Mouse (Mus musculus): ENCODE results near the gene Ap2a2. TPM values are rescaled to one million over a fixed set of nuclear protein-coding genes. Genes with fewer than 3 reads are reported as not detected.

Gene Ap2a2
- polyA plus RNA-seq, 1 experiment from 2014 or later = 33.8 TPM

GRCm38 (mm10) chr7:141671626-141672291 is 109.8 kb downstream of the Ap2a2 start:
- Histone ChIP-seq H3K27ac (ENCODE audit: low read depth) (no peak overlapping the region; the same call in 1 of the 2 replicates), H3K4me2 (ENCODE audit: low read depth, low read length) (peak overlapping the region; percentile 27; the same call in 1 of the 2 replicates), H3K9ac (replicated peaks) (no peak overlapping the region), H3K36me3 (replicated peaks; ENCODE audit: insufficient read depth, low read length) (no peaks in the 10 kb centered on the region), H3K4me3 (ENCODE audit: low read depth, low read length) (no peak overlapping the region), H3K9me3 (ENCODE audit: low read length) (no peaks in the 10 kb centered on the region), H3K27me3 (ENCODE audit: insufficient read depth, low read length) (no peaks in the 10 kb centered on the region), H3K4me1 (ENCODE audit: insufficient read depth) (no peaks in the 10 kb centered on the region)
- peak; percentile 87 for ATAC-seq
- WGBS (ENCODE audit: insufficient replicate concordance) = 63% methylated on average over 5 of the region's 5 CpGs
- no peak for DNase-seq
- TF ChIP-seq CTCF (IDR thresholded peaks at IDR 0.05; ENCODE audit: low read depth) (no peak), EP300 (IDR thresholded peaks at IDR 0.05; ENCODE audit: low read depth) (peak; percentile 39; the same call in 1 of the 2 replicates)

- H3K27me3 ChIP-seq (ENCODE audit: insufficient read depth, low read length) = no peaks in the 10 kb centered on the region
- ATAC-seq (no peak), DNase-seq (no peak)
- no peaks in the 10 kb centered on the region for H3K36me3 ChIP-seq (replicated peaks; ENCODE audit: insufficient read depth, low read length)
- no peak overlapping the region for H3K4me2 ChIP-seq (ENCODE audit: low read depth, low read length)
- TF ChIP-seq CTCF (IDR thresholded peaks at IDR 0.05; ENCODE audit: low read depth) = no peak
- TF ChIP-seq EP300 (IDR thresholded peaks at IDR 0.05; ENCODE audit: low read depth) = no peak
- no peaks in the 10 kb centered on the region for H3K9me3 ChIP-seq (ENCODE audit: low read length)
- no peak overlapping the region for H3K9ac ChIP-seq (replicated peaks)
- no peaks in the 10 kb centered on the region for H3K4me1 ChIP-seq (ENCODE audit: insufficient read depth)
- no peak overlapping the region for H3K27ac ChIP-seq (ENCODE audit: low read depth)
- 54% methylated on average over 4 of the region's 4 CpGs for WGBS (ENCODE audit: insufficient replicate concordance)
- no peak overlapping the region for H3K4me3 ChIP-seq (ENCODE audit: low read depth, low read length)
Observed at GRCm38 (mm10) chr7:141678922-141679321, 116.9 kb downstream of the Ap2a2 start.

Small RNAs within 50 kb of the gene (microRNA-seq; reads per million reads assigned to microRNA genes)
- gene Mir7063 = 4.1 reads per million, percentile 3 among the genes with 10 or more reads in this experiment

Other genes with a start within 250 kb of the Ap2a2 start
- 10.7 and 11.9 TPM in 2 replicates for gene Deaf1, start 234.5 kb upstream of the Ap2a2 start, polyA plus RNA-seq (2015; fragmentation: Nextera tagmentation; extraction: Ambion mirVana)
- 9.2 and 11.9 TPM in 2 replicates for gene Tmem80, start 234.4 kb upstream of the Ap2a2 start, polyA plus RNA-seq (2015; fragmentation: Nextera tagmentation; extraction: Ambion mirVana)
- gene Eps8l2, start 223.3 kb upstream of the Ap2a2 start, polyA plus RNA-seq (2015; fragmentation: Nextera tagmentation; extraction: Ambion mirVana) = 22.2 and 25.4 TPM in 2 replicates
- 246 and 265 TPM in 2 replicates for gene Taldo1, start 170.0 kb upstream of the Ap2a2 start, polyA plus RNA-seq (2015; fragmentation: Nextera tagmentation; extraction: Ambion mirVana)
- gene Gatd1, start 148.0 kb upstream of the Ap2a2 start, polyA plus RNA-seq (2015; fragmentation: Nextera tagmentation; extraction: Ambion mirVana) = 17.4 and 18.2 TPM in 2 replicates
- gene Cend1, start 132.7 kb upstream of the Ap2a2 start, polyA plus RNA-seq (2015; fragmentation: Nextera tagmentation; extraction: Ambion mirVana) = not detected in 2 replicates
- gene Slc25a22, start 124.3 kb upstream of the Ap2a2 start, polyA plus RNA-seq (2015; fragmentation: Nextera tagmentation; extraction: Ambion mirVana) = 38.4 and 41.6 TPM in 2 replicates
- gene Pidd1, start 118.1 kb upstream of the Ap2a2 start, polyA plus RNA-seq (2015; fragmentation: Nextera tagmentation; extraction: Ambion mirVana) = 3.6 and 4.3 TPM in 2 replicates
- gene Rplp2, start 114.8 kb upstream of the Ap2a2 start, polyA plus RNA-seq (2015; fragmentation: Nextera tagmentation; extraction: Ambion mirVana) = 861 and 865 TPM in 2 replicates
- 47.1 and 51.3 TPM in 2 replicates for gene Pnpla2, start 107.0 kb upstream of the Ap2a2 start, polyA plus RNA-seq (2015; fragmentation: Nextera tagmentation; extraction: Ambion mirVana)
- gene Cracr2b, start 101.1 kb upstream of the Ap2a2 start, polyA plus RNA-seq (2015; fragmentation: Nextera tagmentation; extraction: Ambion mirVana) = 6.3 and 7.3 TPM in 2 replicates
- 5.1 and 6.6 TPM in 2 replicates for gene Cd151, start 94.8 kb upstream of the Ap2a2 start, polyA plus RNA-seq (2015; fragmentation: Nextera tagmentation; extraction: Ambion mirVana)
- 41.8 and 45.1 TPM in 2 replicates for gene Polr2l, start 87.0 kb upstream of the Ap2a2 start, polyA plus RNA-seq (2015; fragmentation: Nextera tagmentation; extraction: Ambion mirVana)
- 72.2 and 77.0 TPM in 2 replicates for gene Tspan4, start 86.9 kb upstream of the Ap2a2 start, polyA plus RNA-seq (2015; fragmentation: Nextera tagmentation; extraction: Ambion mirVana)
- gene Chid1, start 22.3 kb upstream of the Ap2a2 start, polyA plus RNA-seq (2015; fragmentation: Nextera tagmentation; extraction: Ambion mirVana) = 12.6 and 14.7 TPM in 2 replicates
- gene Muc6, start 93.1 kb downstream of the Ap2a2 start, polyA plus RNA-seq (2015; fragmentation: Nextera tagmentation; extraction: Ambion mirVana) = 0.71 and 0.81 TPM in 2 replicates
- gene Muc2, start 128.2 kb downstream of the Ap2a2 start, polyA plus RNA-seq (2015; fragmentation: Nextera tagmentation; extraction: Ambion mirVana) = 0.12 TPM in 1 of 2 replicates, not detected in the other
- not detected in 2 replicates for gene Muc5ac, start 226.8 kb downstream of the Ap2a2 start, polyA plus RNA-seq (2015; fragmentation: Nextera tagmentation; extraction: Ambion mirVana)

Data from liver, postnatal 0 days (tissue).